Mouse (Mus musculus) thymus, adult 2 months (tissue): Measurements from ENCODE around the gene Nanos3. TPM values are rescaled to one million over a fixed set of nuclear protein-coding genes. Genes with fewer than 3 reads are reported as not detected.

ENCODE experiments used
- DNase-seq: peaks from one replicate; pipeline ENCODE4 v3.0.0; 2021
- H3K27ac ChIP-seq: fragments of 200-500 bp; 2 replicates; pipeline ENCODE4 v1.5.1; 2012; ENCODE audit warnings: low read length, control low read depth; ENCODE audit not compliant: control insufficient read depth, insufficient read depth
- H3K27me3 ChIP-seq: fragments of 200-500 bp; 2 replicates; pipeline ENCODE4 v1.6.1; 2012; ENCODE audit warnings: mild to moderate bottlenecking, low read length, moderate library complexity, mixed read lengths; ENCODE audit not compliant: control insufficient read depth, insufficient read depth
- H3K36me3 ChIP-seq: fragments of 200-500 bp; 2 replicates; pipeline ENCODE4 v1.6.1; 2012; ENCODE audit warnings: mild to moderate bottlenecking, low read length, moderate library complexity; ENCODE audit not compliant: control insufficient read depth, insufficient read depth
- H3K4me1 ChIP-seq: fragments of 200-500 bp; replicated peaks from 2 replicates; pipeline ENCODE4 v1.6.1; 2012; ENCODE audit warnings: low read length; ENCODE audit not compliant: control insufficient read depth, insufficient read depth
- H3K4me3 ChIP-seq: fragments of 200-500 bp; 2 replicates; pipeline ENCODE4 v1.5.1; 2012; ENCODE audit warnings: mild to moderate bottlenecking, low read length, control low read depth, moderate library complexity; ENCODE audit not compliant: control insufficient read depth, insufficient read depth
- CTCF ChIP-seq: fragments of 200-500 bp; IDR thresholded peaks from 2 replicates; pipeline ENCODE4 v1.5.1; 2012; ENCODE audit warnings: mild to moderate bottlenecking, control low read depth, low read length, moderate library complexity, borderline replicate concordance; ENCODE audit not compliant: control insufficient read depth, poor library complexity, insufficient read depth; ENCODE audit errors: extremely low read depth
- POLR2A ChIP-seq: fragments of 200-500 bp; IDR thresholded peaks from 2 replicates; pipeline ENCODE4 v1.6.1; 2012; ENCODE audit warnings: mild to moderate bottlenecking, low read length, control low read depth, moderate library complexity; ENCODE audit not compliant: control insufficient read depth, poor library complexity, insufficient read depth; ENCODE audit errors: extremely low read depth
- WGBS: fragments of 180-500 bp; shearing (Covaris S2); methylation state at CpG from one replicate; pipeline ENCODE4 v1.1.7; 2018; 5-methylcytosine and 5-hydroxymethylcytosine counted together
- polyA plus RNA-seq: library from polyadenylated mRNA; depleted of rRNA; stranded (reverse); fragments of >200 nt; gene quantifications from 2 replicates; pipeline ENCODE4 v1.2.3, GENCODE M21; 2012

Nanos3 gene
- polyA plus RNA-seq, 1 experiment, result 8.5 TPM

GRCm38 (mm10) chr8:84202938-84203917, 18.2 kb upstream of the Nanos3 start:
- DNase-seq, result peak; percentile 85
- 8% methylated on average over 34 of the region's 34 CpGs for WGBS
- peaks cover 65% of the 10 kb centered on the region for H3K4me1 ChIP-seq
- no peaks in the 10 kb centered on the region for H3K27me3 ChIP-seq
- peak overlapping the region; percentile 73 for H3K27ac ChIP-seq
- TF ChIP-seq POLR2A (peak; percentile 56; the same call in 1 of the 2 replicates), CTCF (no peak)
- no peaks in the 10 kb centered on the region for H3K36me3 ChIP-seq
- H3K4me3 ChIP-seq, result peak overlapping the region; percentile 46

- Histone ChIP-seq H3K36me3 (no peaks in the 10 kb centered on the region), H3K4me1 (peaks cover 63% of the 10 kb centered on the region), H3K27ac (no peak overlapping the region), H3K4me3 (0 out of 2 replicates have a peak overlapping the region, but pooled peaks have one; percentile 65), H3K27me3 (no peaks in the 10 kb centered on the region)
- 78% methylated on average over 9 of the region's 9 CpGs for WGBS
- TF ChIP-seq CTCF (0 out of 2 replicates have a peak, but pooled peaks have one; percentile 17), POLR2A (no peak)
- no peak for DNase-seq
Observed at GRCm38 (mm10) chr8:84202466-84202865, 17.4 kb upstream of the Nanos3 start.

- H3K36me3 ChIP-seq, result no peaks in the 10 kb centered on the region
- no peaks in the 10 kb centered on the region for H3K27me3 ChIP-seq
- peak overlapping the region; percentile 65 for H3K4me3 ChIP-seq
- peak overlapping the region; percentile 42 for H3K27ac ChIP-seq
- peaks cover 63% of the 10 kb centered on the region for H3K4me1 ChIP-seq
- no peak for DNase-seq
- TF ChIP-seq POLR2A, result no peak
- no peak for TF ChIP-seq CTCF
- WGBS, result 27% methylated on average over 15 of the region's 15 CpGs
Observed at GRCm38 (mm10) chr8:84201545-84202245, 16.7 kb upstream of the Nanos3 start.

GRCm38 (mm10) chr8:84200652-84201544, 15.9 kb upstream of the Nanos3 start:
- Histone ChIP-seq H3K27ac (peak overlapping the region; percentile 42), H3K36me3 (no peaks in the 10 kb centered on the region), H3K27me3 (no peaks in the 10 kb centered on the region), H3K4me1 (peaks cover 63% of the 10 kb centered on the region), H3K4me3 (peak overlapping the region; percentile 65)
- peak; percentile 63 for DNase-seq
- TF ChIP-seq CTCF (no peak), POLR2A (peak; percentile 58; the same call in 1 of the 2 replicates)
- WGBS, result 2% methylated on average over 63 of the region's 70 CpGs

- H3K27ac ChIP-seq, result peak overlapping the region; percentile 20; the same call in 1 of the 2 replicates
- H3K27me3 ChIP-seq, result no peaks in the 10 kb centered on the region
- DNase-seq, result no peak
- TF ChIP-seq POLR2A, result no peak
- TF ChIP-seq CTCF, result 0 out of 2 replicates have a peak, but pooled peaks have one; percentile 15
- WGBS, result 54% methylated on average over 8 of the region's 8 CpGs
- no peaks in the 10 kb centered on the region for H3K36me3 ChIP-seq
- H3K4me1 ChIP-seq, result peaks cover 63% of the 10 kb centered on the region
- H3K4me3 ChIP-seq, result peak overlapping the region; percentile 65
Observed at GRCm38 (mm10) chr8:84200126-84200555, 15.1 kb upstream of the Nanos3 start.

GRCm38 (mm10) chr8:84199348-84200125, 14.5 kb upstream of the Nanos3 start:
- Histone ChIP-seq H3K4me1 (peaks cover 63% of the 10 kb centered on the region), H3K27me3 (no peaks in the 10 kb centered on the region), H3K4me3 (no peak overlapping the region), H3K36me3 (no peaks in the 10 kb centered on the region), H3K27ac (peak overlapping the region; percentile 90; the same call in 1 of the 2 replicates)
- TF ChIP-seq CTCF (no peak), POLR2A (no peak)
- DNase-seq, result no peak
- WGBS, result 72% methylated on average over 11 of the region's 11 CpGs
